Mouse (Mus musculus): ENCODE data around the gene Nedd9.

- TF ChIP-seq TAL1 (IDR thresholded peaks at IDR 0.05; ENCODE audit: low read length) (no peak), GATA1 (IDR thresholded peaks at IDR 0.05; ENCODE audit: low read length) (no peak)
Measured at GRCm38 (mm10) chr13:41334641-41335000, 152.5 kb downstream of the Nedd9 start.
